Mouse (Mus musculus) layer of hippocampus, adult 2 months (tissue): ENCODE results near the gene Fen1. TPM values are rescaled to one million over a fixed set of nuclear protein-coding genes. Genes with fewer than 3 reads are reported as not detected.

Experiments used
- DNase-seq, 2 experiments: peaks; one replicate each; pipeline ENCODE4 v3.0.0; 2022; ENCODE audit warnings: low spot score in 2 of 2
- H3K27ac ChIP-seq: fragments of 200-600 bp; 2 replicates; pipeline ENCODE4 v1.8.1; 2022
- H3K4me3 ChIP-seq: fragments of 200-600 bp; 2 replicates; pipeline ENCODE4 v1.8.1; 2022; ENCODE audit warnings: mild to moderate bottlenecking
- CTCF ChIP-seq: fragments of 200-600 bp; conservative IDR thresholded peaks from 2 replicates; pipeline ENCODE4 v1.8.1; 2022; ENCODE audit warnings: antibody characterized with exemption, mild to moderate bottlenecking, moderate library complexity
- long read RNA-seq, 2 experiments: library from polyadenylated mRNA; stranded (forward); transcript quantifications; one replicate each; pipeline ENCODE4 v2.0.0; 2021; ENCODE audit warnings: borderline mapping rate in 2 of 2
- total RNA-seq, 2 experiments: library from RNA; stranded (reverse); gene quantifications; 2 replicates each; pipeline ENCODE4 v1.2.3; 2021

Gene Fen1
- total RNA-seq, result 10 to 100 TPM in 1 of 2 experiments, 1 to 10 TPM in 1; 9.6 to 12.2 TPM
- long read RNA-seq, experiment 1, transcript Fen1-201 (2 exons, 2,341 nt), result major isoform, 17 of 24 reads
- long read RNA-seq, experiment 1, transcript Fen1-203 (2 exons, 2,152 nt), result minor isoform, 6 of 24 reads
- long read RNA-seq, experiment 1, partial matches to known transcripts, result 0 of 24 reads
- long read RNA-seq, experiment 1, other reads (novel, unspliced or antisense), result 0 of 24 reads
- long read RNA-seq, experiment 2, transcript Fen1-201 (2 exons, 2,341 nt), result major isoform, 22 of 31 reads
- long read RNA-seq, experiment 2, transcript Fen1-202 (2 exons, 2,100 nt), result minor isoform, 5 of 31 reads
- long read RNA-seq, experiment 2, partial matches to known transcripts, result 0 of 31 reads
- long read RNA-seq, experiment 2, other reads (novel, unspliced or antisense), result 1 of 31 reads

DNA sequence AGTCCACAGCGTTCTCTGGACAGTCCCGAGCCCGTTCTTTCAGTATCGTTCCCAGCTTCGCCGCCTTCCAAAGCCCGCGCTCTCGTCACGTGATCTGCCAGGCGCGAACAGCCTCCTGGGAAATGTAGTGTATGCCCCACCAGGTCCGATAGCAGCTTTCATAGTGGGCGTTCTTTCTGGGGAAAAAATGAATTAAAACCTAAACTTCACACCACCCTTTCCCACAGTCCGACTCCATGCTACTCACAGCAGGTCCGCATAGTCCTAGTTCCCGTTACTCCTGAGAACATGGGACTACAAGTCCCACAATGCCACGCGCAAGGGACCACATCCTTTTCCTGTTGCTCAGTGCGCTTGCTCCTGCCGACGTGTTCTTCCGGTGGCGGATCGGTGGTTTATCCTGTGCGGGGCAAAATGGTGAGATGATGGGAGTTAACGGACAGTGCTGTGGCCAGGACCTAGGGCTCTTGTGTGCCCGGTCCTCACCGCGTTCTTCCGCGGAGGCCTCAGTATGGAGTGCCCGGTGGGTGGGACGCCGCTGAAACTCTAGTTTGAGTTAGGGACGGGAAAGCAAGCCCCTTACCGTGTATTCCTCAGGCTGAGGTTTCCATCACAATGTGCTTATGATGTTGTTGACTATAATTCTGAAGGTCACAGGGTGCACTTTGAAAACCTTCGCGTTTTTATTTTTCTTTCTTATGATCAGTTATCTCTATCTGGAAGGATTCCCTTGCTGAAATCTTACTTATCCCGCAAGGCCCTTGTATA lies at the start of gene Fen1, which contains the start of gene Tmem258:
Gene Fen1 (minus strand): TSS at position 322 of the 768 bp plus-strand sequence.
Gene Tmem258 (plus strand): TSS at position 167 of the 768 bp plus-strand sequence.
- H3K4me3 ChIP-seq, result peak within 1 kb of the TSS; percentile 99
- H3K27ac ChIP-seq, result peak within 1 kb of the TSS; percentile 100
- DNase-seq, result peak; percentile 89 to 92
- no peak for TF ChIP-seq CTCF

DNA sequence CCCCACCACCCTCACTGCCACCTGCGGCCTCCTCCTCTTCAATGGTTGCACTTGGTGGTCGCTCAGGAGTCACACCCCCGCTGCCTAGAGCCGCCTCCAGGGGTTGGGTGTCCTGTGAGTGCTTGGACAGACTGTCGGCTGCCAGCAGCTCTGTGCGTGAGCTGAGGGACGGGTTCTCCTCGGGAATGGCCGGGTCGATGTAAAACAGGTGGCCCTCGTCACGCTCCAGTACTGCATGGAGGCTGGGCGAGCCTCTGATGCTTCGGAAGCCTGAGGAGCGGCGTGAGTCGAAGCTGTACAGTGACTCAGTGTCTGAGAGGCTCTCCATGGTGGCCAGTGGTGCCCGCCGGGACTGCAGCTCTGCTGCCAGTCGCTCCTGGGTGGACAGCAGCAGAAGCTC lies 44.2 kb upstream of the Fen1 start:
- no peak for TF ChIP-seq CTCF
- H3K27ac ChIP-seq, result peak overlapping the region; percentile 48; the same call in 1 of the 2 replicates
- no peak for DNase-seq
- no peak overlapping the region for H3K4me3 ChIP-seq

DNA sequence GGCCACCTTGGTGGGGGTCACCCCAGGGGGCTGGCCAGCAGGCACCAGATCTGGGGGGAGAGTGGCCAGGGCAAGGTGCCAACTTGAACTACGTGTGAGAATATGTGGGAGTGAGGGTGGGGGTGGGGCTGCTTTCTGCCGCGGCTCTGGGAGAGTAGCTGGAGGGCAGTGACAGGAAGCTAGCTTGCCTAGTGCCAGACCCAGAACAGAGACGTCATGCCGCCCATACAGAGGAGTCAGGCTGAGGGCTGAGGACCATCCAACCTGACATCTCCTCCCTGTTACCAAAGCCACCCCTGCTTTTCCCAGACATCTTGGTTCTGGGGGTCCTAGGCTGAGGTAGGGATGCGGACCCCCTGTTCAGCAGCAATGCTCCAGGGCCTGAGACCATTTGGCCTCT lies 43.2 kb upstream of the Fen1 start:
- DNase-seq, result no peak
- peak overlapping the region; percentile 48; the same call in 1 of the 2 replicates for H3K27ac ChIP-seq
- H3K4me3 ChIP-seq, result no peak overlapping the region
- no peak for TF ChIP-seq CTCF

DNA sequence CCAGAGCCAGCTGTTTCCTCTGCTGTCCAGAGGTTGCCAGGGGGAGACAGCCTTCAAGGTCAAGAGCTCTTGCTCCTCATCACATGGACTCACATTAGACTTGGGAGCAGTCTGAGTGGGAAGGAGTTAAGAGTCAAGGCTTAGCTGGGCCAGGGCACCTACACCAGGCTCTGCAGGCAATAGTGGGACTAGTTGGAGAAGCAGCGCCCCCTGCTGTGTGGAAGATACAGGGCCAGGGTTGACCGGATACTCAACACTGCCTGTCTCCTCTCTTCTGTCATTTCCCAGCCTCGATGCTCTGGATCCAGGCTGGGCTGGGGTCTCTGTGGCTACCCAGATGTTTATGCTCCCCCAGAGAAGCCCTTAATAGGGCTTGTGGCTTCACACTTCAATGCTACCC lies 40.2 kb upstream of the Fen1 start:
- H3K4me3 ChIP-seq, result no peak overlapping the region
- peak; percentile 81 for TF ChIP-seq CTCF
- peak; percentile 59 to 74 for DNase-seq
- peak overlapping the region; percentile 59 for H3K27ac ChIP-seq

DNA sequence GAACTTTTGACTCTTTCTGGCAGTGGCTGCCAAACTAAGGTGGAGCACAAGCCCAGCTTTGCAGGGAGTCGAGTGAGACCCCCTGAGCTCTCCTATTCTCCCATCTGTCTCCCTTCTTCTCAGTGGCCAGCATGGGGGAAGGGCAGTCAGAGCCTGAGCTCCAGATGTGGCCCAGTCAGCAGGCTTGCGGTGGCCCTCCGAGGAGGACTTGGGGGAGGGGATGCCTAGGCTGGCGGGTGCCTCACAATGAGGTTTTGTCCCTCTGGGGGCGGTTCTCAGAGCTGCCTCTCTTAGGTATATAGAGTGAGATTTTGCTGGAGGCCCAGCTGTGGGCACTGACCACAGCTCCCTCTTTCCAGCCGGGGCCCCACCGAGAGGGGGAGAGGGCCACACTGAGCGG lies 38.9 kb upstream of the Fen1 start:
- peak overlapping the region; percentile 59 for H3K27ac ChIP-seq
- peak in 1 of 2 experiments; percentile 57 for DNase-seq
- peak; percentile 18; the same call in 1 of the 2 replicates for TF ChIP-seq CTCF
- no peak overlapping the region for H3K4me3 ChIP-seq

DNA sequence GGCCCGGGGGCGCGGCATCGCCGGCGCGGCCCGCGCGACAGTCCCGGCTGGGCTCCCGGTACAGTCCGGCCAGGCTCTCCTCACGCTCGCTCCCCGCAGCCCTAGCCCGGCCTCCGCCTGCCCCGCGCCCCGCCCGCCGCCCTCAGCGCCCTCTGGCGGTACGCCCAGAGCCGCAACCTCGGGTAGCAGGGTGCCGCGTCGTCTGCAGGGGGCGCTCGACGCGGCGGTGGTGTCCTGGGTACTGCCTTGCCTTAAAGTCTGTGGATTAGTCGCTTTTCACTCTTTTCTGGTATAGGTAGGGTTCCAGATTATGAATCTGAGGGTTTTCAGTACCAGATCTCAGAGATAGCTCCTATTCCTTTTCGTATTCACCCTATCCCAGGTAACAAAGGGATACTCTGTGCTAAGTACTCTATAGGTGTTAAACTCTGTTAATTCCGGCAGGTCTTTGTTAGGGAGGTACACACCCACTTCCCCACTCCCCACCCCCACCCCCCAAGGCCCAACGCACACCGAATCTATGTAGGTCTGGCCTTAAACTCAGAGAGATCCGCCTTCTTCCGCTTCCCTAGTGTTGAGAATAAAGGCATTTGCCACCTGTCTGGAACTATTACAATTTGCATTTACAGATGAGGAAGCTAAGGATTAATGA lies 36.8 kb upstream of the Fen1 start, which contains the start of gene Myrf:
Gene Myrf (minus strand): TSS at position 95 of the 652 bp plus-strand sequence.
- Histone ChIP-seq H3K27ac (peak within 1 kb of the TSS; percentile 75), H3K4me3 (peak within 1 kb of the TSS; percentile 53)
- peak; percentile 56 to 85 for DNase-seq
- peak; percentile 97 for TF ChIP-seq CTCF

DNA sequence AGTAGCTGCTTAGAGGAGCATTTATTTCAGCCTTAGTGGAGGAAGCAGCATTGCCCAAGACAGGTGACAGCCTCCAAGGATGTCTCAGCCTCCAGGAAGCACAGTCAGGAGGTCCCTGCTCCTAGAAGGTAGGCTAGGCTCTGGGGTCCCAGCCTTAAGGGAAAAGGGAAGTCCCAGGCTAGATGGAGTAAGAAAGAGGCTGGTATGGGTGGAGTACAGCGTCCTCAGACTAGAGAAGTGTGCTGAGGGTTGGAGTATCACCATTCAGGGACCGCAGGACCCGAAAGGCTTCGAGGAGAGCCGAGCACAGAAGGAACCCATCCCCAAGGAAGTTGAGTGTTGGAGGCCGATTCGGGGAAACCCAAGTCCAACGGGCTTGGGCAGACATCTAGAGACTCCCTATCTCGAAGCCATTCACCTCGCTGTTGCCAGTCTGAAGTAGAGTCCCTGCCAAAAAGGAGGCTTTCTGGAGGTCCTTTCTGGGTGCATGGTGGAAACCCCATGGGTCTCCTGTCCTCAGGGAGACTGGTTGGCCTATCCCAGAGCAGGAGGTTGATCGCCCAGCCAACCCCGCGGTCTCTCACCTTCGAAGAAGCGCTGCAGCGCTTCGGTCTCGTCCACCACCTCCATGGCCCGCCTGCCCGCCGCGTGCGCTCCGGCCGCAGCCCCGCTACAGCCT lies 36.1 kb upstream of the Fen1 start:
- no peak for DNase-seq
- Histone ChIP-seq H3K4me3 (peak overlapping the region; percentile 53), H3K27ac (peak overlapping the region; percentile 75)
- no peak for TF ChIP-seq CTCF

DNA sequence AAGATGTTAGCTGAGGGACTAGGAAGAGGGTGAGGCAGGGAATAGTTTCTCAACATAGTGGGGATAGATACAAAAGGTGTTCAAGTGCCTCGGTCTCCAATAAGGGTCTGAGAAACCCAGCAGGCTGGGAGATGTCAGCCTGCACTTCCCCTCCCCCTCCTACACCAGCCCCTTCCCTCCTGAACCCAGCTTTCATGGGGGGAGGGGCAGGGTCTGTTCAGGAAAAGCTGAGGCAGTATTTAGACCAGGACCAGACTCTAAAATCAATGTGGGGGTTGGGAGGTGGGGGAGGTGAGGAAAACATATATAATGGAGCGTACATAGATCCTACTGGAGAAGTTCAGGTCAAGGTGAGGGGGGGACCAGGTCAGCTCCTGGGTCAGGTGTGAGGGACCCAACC lies 35.5 kb upstream of the Fen1 start:
- TF ChIP-seq CTCF, result no peak
- Histone ChIP-seq H3K27ac (peak overlapping the region; percentile 75; the same call in 1 of the 2 replicates), H3K4me3 (peak overlapping the region; percentile 53; the same call in 1 of the 2 replicates)
- DNase-seq, result no peak

DNA sequence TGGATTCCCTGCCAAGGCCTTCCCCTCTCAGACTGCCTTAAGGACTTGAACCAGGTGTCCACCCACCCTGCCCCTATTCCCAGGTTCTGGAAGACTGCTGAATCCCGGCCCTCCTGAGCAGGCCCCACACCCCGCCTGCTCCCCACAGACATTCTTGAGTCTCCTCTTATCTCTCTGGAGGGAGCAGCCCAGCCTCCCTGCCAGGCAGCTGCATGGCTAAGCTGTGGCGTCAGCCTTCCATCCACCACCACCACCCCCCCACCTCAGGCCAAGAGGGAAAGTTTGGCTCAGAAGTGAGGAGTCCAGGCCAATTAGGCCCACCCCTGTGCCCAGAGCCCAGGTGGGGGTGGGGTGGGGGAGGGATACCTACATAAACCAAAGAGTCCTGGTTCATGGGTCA lies 34.5 kb upstream of the Fen1 start:
- peak overlapping the region; percentile 33; the same call in 1 of the 2 replicates for H3K27ac ChIP-seq
- DNase-seq, result no peak

DNA sequence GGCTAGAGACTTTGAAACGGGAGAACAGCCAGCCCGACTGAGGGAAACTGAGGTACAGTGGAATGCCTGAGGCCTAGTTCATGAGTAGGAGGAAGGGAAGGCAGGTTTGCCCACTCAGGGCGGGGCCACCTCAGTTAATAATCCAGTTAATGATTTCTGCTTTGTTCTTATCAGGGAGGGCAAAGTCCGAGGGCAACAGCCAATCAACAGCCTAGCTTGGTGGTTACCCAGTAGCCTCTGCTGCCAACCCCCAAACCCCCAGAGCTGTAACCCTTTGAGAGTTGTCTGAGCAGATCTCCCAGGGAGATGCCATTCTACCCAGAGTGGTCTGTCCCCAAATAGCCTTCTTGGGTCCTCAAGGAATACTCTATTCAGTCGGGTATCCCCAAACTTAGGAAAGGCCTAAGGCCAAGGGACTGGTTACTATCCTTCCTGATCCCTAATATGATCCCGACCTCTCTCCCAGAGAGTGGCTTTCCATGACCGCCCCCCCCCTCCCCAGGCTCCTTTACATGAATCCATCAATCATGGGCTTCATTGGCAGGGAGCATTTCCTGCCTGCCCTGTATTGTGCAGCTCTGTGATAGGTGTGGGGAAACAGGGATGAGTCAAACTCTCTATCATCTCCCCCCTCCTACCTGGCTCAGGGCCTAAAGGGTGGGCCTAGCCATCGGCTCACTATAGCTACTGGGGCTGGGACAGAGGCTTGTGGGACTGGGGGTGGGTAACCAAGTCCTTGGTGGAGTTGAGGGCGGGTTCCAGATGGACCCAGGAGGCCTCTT lies 32.0 kb upstream of the Fen1 start:
- Histone ChIP-seq H3K4me3 (no peak overlapping the region), H3K27ac (no peak overlapping the region; the same call in 1 of the 2 replicates)
- TF ChIP-seq CTCF, result no peak
- no peak for DNase-seq

More for the DNA sequence above, 34.5 kb upstream of the Fen1 start:
- no peak for TF ChIP-seq CTCF
- peak overlapping the region; percentile 11; the same call in 1 of the 2 replicates for H3K4me3 ChIP-seq

DNA sequence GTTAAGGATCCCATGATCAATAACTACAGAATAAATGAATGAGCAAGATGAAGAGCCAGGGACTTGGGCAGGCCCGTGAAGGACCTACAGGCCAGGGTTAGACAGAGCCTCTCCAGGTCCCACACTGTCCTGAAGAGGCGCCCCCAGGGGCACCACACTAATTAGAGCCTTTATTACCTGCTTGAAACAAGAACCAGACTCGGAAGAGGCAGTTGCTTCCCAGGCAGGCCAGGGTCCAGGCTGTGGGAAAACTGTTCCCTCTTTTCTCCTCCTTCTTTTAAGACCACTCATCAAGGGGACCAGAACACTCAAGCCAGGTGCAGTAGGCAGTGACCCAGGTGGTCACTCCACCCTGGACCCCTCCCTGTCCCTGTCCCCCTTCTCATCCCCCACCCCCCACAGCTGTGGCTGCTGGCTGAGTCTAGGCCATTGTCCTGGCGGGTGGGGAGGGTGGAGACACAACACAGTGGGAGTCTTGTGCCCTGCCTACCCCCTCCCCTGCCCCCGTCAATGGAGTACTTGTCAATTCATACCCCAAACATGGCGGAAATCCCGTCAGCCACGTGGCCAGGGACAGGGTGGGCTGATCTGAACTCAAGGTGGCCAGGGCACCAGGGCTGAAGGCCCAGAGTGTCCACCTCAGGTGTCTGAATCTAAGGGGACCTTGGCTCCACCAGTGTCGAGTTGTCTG lies 28.5 kb upstream of the Fen1 start:
- peak in 1 of 2 experiments; percentile 41 for DNase-seq
- no peak for TF ChIP-seq CTCF
- Histone ChIP-seq H3K4me3 (no peak overlapping the region), H3K27ac (peak overlapping the region; percentile 77)
